Mouse (Mus musculus): ENCODE results near the gene Nrn1. TPM values are rescaled to one million over a fixed set of nuclear protein-coding genes. Genes with fewer than 3 reads are reported as not detected.

Gene Nrn1
- 0.31 and 0.42 TPM in 2 replicates for polyA plus RNA-seq (2015; fragmentation: Nextera tagmentation; extraction: Ambion mirVana)

DNA sequence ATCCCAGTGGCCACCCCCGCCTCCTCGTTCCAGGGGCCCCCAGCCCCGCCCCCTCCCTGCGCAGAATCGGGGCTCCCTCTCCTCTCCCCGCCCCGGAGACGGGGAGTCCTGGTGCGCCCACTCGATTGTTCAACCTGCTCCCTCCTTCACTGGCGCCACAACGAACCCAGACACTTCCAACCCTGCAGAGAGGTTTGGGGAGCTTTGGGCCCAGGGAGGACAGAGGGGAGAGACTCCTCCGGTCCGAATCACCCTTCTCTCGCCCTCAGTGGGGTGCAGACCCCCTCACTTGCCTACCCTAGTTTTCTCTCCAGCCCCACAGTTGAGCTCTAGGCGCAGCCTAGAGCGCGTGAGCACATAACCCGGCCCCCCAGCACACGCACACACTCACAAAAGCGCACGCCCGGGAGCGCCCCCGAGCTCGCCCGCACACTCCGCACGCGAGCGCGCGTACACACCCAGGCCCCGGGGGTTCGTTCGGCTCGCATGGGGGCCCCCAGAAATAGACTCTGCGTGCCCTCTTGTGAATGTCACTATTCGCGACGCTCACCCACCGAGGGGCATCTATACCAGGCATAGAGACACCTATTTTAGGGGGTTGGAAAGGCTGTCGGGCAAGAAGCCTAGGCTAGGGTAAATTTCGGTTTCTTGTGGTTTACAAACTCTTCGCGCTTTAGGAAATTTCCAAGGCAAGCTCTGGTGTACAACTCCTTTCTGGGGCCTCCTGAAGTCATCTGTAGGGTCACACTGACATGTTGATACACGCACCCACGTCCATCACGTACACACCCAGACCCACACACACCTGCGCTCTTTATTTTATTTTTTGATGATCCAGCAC lies at the start of gene Nrn1:
TSS of gene Nrn1 (minus strand) at position 401 of the 841 bp plus-strand sequence.
- DNase-seq (ENCODE audit: low spot score) (no peak), ATAC-seq (no peak)
- TF ChIP-seq CTCF (IDR thresholded peaks at IDR 0.05) (no peak), EP300 (IDR thresholded peaks at IDR 0.05) (no peak)
- Histone ChIP-seq H3K9me3 (ENCODE audit: low read length) (no peaks in the 10 kb centered on the region), H3K27ac (ENCODE audit: low read length) (no peak within 1 kb of the TSS), H3K4me3 (ENCODE audit: low read depth, low read length) (peak within 1 kb of the TSS; percentile 36), H3K27me3 (replicated peaks; ENCODE audit: insufficient read depth, low read length) (peaks cover 60% of the 10 kb centered on the region), H3K36me3 (ENCODE audit: insufficient read depth, low read length) (no peaks in the 10 kb centered on the region), H3K9ac (replicated peaks; ENCODE audit: low read depth) (no peak within 1 kb of the TSS), H3K4me2 (replicated peaks; ENCODE audit: low read depth, low read length) (peak within 1 kb of the TSS; percentile 66), H3K4me1 (ENCODE audit: insufficient read depth, low read depth, low read length) (peaks cover 21% of the 10 kb centered on the region; the same call in 1 of the 2 replicates)
- WGBS: 1% methylated on average over 49 of the region's 50 CpGs

DNA sequence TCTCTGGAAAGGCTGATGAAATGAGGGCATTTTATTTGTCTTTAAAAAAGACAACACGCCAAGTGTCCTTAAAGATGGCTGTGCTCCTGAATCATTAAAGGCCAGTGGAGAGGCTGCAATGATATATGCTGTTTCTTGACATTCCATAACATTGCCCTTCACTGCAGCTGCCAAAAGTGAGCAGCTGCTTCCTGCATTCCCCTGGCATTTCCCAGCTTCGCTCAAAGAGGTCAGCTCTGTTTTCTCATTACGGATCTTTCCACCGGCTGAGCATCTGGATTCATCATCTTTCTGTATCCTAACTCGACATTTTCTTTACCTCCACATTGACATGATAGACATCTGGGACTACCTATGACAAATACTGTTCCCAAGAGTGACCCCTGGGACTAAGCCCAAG lies 44.7 kb upstream of the Nrn1 start:
- Histone ChIP-seq H3K27ac (ENCODE audit: low read length) (no peak overlapping the region), H3K4me3 (ENCODE audit: low read depth, low read length) (no peak overlapping the region), H3K9ac (replicated peaks; ENCODE audit: low read depth) (no peak overlapping the region), H3K4me1 (ENCODE audit: insufficient read depth, low read depth, low read length) (no peaks in the 10 kb centered on the region), H3K4me2 (replicated peaks; ENCODE audit: low read depth, low read length) (no peak overlapping the region), H3K9me3 (ENCODE audit: low read length) (no peaks in the 10 kb centered on the region), H3K36me3 (ENCODE audit: insufficient read depth, low read length) (no peaks in the 10 kb centered on the region), H3K27me3 (replicated peaks; ENCODE audit: insufficient read depth, low read length) (no peaks in the 10 kb centered on the region)
- ATAC-seq (no peak), DNase-seq (ENCODE audit: low spot score) (no peak)
- 52% methylated on average over 5 of the region's 5 CpGs for WGBS
- TF ChIP-seq EP300 (IDR thresholded peaks at IDR 0.05) (no peak), CTCF (IDR thresholded peaks at IDR 0.05) (no peak)

DNA sequence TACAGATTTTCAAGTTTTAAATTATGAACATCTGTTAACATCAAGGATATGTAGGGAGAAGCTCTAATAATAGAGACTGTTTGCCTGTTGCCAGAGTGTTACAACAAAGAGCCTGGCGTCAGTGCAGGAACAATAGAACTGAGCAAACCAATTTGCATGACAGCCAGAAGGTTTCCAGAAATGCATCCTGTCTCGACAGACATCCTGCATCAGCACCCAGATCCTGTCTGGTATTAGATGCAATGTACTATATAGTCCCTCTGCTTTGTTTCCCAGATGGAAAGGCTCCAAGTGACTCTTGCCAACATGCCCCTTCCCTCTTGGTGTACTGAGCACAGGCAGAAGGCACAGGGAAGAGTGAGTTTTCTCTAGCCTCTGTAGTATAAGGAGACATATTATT lies 31.9 kb upstream of the Nrn1 start:
- no peak overlapping the region for H3K4me2 ChIP-seq (replicated peaks; ENCODE audit: low read depth, low read length)
- H3K27me3 ChIP-seq (replicated peaks; ENCODE audit: insufficient read depth, low read length): no peaks in the 10 kb centered on the region
- H3K4me1 ChIP-seq (ENCODE audit: insufficient read depth, low read depth, low read length): no peaks in the 10 kb centered on the region
- WGBS: 50% methylated on average over 2 of the region's 2 CpGs
- H3K27ac ChIP-seq (ENCODE audit: low read length): no peak overlapping the region
- H3K9me3 ChIP-seq (ENCODE audit: low read length): no peaks in the 10 kb centered on the region
- no peak for ATAC-seq
- no peak overlapping the region for H3K9ac ChIP-seq (replicated peaks; ENCODE audit: low read depth)
- no peaks in the 10 kb centered on the region for H3K36me3 ChIP-seq (ENCODE audit: insufficient read depth, low read length)
- TF ChIP-seq EP300 (IDR thresholded peaks at IDR 0.05): no peak
- TF ChIP-seq CTCF (IDR thresholded peaks at IDR 0.05): no peak
- no peak for DNase-seq (ENCODE audit: low spot score)
- no peak overlapping the region for H3K4me3 ChIP-seq (ENCODE audit: low read depth, low read length)

DNA sequence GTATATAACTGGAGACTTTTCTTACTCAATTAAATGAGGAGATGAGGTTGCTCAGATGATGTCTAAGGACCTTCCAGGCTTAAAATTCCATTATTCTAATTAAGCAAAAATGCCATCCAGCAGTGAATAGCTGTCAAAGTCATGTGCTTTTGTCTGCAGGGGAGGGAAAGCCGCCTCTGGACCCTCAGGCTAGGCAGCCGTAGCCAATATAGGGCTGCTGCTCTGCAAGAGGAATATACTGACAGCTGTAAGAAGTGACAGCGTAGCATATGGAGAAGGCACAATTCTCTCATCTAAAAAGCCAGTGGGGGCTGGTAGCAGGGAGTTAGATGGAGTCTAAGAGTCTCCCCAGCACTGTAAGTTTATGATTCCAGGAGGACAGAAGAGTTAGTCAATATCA lies 16.9 kb upstream of the Nrn1 start:
- no peak overlapping the region for H3K27ac ChIP-seq (ENCODE audit: low read length)
- no peaks in the 10 kb centered on the region for H3K9me3 ChIP-seq (ENCODE audit: low read length)
- no peak overlapping the region for H3K4me3 ChIP-seq (ENCODE audit: low read depth, low read length)
- DNase-seq (ENCODE audit: low spot score) (no peak), ATAC-seq (no peak)
- no peaks in the 10 kb centered on the region for H3K27me3 ChIP-seq (replicated peaks; ENCODE audit: insufficient read depth, low read length)
- H3K9ac ChIP-seq (replicated peaks; ENCODE audit: low read depth): no peak overlapping the region
- TF ChIP-seq EP300 (IDR thresholded peaks at IDR 0.05): no peak
- no peak for TF ChIP-seq CTCF (IDR thresholded peaks at IDR 0.05)
- WGBS: 71% methylated on average over 3 of the region's 3 CpGs
- no peaks in the 10 kb centered on the region for H3K36me3 ChIP-seq (ENCODE audit: insufficient read depth, low read length)
- no peaks in the 10 kb centered on the region for H3K4me1 ChIP-seq (ENCODE audit: insufficient read depth, low read depth, low read length)
- H3K4me2 ChIP-seq (replicated peaks; ENCODE audit: low read depth, low read length): no peak overlapping the region

DNA sequence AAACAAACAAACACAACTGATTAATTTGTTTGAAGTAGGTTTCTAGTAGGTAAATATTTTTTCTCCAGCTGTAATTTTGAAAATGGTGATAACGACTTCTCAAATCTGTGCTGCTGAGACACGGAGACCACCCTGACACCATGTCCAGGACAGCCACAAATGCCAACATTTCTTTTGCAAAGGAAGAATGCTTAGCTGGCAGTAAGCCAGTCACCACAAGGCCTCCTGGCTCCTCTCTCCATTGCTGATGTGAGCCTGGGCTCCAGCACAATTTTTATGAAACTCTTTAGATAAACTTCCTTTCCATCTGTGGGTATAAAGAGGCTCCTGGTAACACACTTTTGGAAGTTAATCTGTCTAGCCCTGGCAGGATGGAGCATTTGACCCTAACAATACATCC lies 15.1 kb upstream of the Nrn1 start:
- H3K9me3 ChIP-seq (ENCODE audit: low read length): no peaks in the 10 kb centered on the region
- no peaks in the 10 kb centered on the region for H3K27me3 ChIP-seq (replicated peaks; ENCODE audit: insufficient read depth, low read length)
- no peak for TF ChIP-seq CTCF (IDR thresholded peaks at IDR 0.05)
- no peak for TF ChIP-seq EP300 (IDR thresholded peaks at IDR 0.05)
- no peak overlapping the region for H3K4me2 ChIP-seq (replicated peaks; ENCODE audit: low read depth, low read length)
- no peak for ATAC-seq
- H3K27ac ChIP-seq (ENCODE audit: low read length): no peak overlapping the region
- H3K4me1 ChIP-seq (ENCODE audit: insufficient read depth, low read depth, low read length): no peaks in the 10 kb centered on the region
- H3K9ac ChIP-seq (replicated peaks; ENCODE audit: low read depth): no peak overlapping the region
- DNase-seq (ENCODE audit: low spot score): peak; percentile 27
- H3K36me3 ChIP-seq (ENCODE audit: insufficient read depth, low read length): no peaks in the 10 kb centered on the region
- H3K4me3 ChIP-seq (ENCODE audit: low read depth, low read length): no peak overlapping the region
- WGBS: 15% methylated on average over 2 of the region's 2 CpGs

DNA sequence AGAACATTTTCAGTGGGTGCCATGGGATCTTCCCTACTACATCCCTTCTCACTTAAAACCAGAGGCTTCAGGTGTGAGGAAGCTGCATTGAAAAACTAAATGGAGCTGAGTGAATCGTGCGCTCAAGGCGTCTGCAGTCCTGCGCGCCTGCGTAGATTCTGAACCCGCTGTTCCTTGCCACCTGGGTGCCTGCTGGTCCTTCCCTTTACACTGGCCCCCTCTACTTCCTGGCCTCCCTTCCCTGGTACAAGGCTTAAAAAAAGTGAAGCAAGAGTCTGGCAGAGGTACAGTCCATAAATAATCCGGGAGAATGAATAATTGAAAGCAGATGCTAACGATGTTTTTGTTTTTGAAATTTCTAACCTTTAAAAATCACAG lies 1.7 kb upstream of the Nrn1 start:
- H3K9ac ChIP-seq (replicated peaks; ENCODE audit: low read depth): no peak overlapping the region
- 10% methylated on average over 9 of the region's 9 CpGs for WGBS
- H3K27ac ChIP-seq (ENCODE audit: low read length): no peak overlapping the region

More for the DNA sequence above, 1.7 kb upstream of the Nrn1 start:
- Histone ChIP-seq H3K27me3 (replicated peaks; ENCODE audit: insufficient read depth, low read length) (peaks cover 46% of the 10 kb centered on the region), H3K4me3 (ENCODE audit: low read depth, low read length) (peak overlapping the region; percentile 36), H3K9me3 (ENCODE audit: low read length) (no peaks in the 10 kb centered on the region), H3K4me1 (ENCODE audit: insufficient read depth, low read depth, low read length) (peaks cover 20% of the 10 kb centered on the region; the same call in 1 of the 2 replicates), H3K36me3 (ENCODE audit: insufficient read depth, low read length) (no peaks in the 10 kb centered on the region), H3K4me2 (replicated peaks; ENCODE audit: low read depth, low read length) (peak overlapping the region; percentile 66)
- ATAC-seq (peak; percentile 32; the same call in 1 of the 2 replicates), DNase-seq (ENCODE audit: low spot score) (no peak)
- TF ChIP-seq EP300 (IDR thresholded peaks at IDR 0.05) (no peak), CTCF (IDR thresholded peaks at IDR 0.05) (no peak)

Measured in lung, postnatal 0 days (tissue).